Mouse (Mus musculus) urinary bladder, postnatal 14 days (tissue): ENCODE data around the gene Ets1.

Source experiments
- DNase-seq: peaks from one replicate; pipeline ENCODE4 v3.0.0; 2021; ENCODE audit warnings: low spot score

The Ets1 gene

DNA sequence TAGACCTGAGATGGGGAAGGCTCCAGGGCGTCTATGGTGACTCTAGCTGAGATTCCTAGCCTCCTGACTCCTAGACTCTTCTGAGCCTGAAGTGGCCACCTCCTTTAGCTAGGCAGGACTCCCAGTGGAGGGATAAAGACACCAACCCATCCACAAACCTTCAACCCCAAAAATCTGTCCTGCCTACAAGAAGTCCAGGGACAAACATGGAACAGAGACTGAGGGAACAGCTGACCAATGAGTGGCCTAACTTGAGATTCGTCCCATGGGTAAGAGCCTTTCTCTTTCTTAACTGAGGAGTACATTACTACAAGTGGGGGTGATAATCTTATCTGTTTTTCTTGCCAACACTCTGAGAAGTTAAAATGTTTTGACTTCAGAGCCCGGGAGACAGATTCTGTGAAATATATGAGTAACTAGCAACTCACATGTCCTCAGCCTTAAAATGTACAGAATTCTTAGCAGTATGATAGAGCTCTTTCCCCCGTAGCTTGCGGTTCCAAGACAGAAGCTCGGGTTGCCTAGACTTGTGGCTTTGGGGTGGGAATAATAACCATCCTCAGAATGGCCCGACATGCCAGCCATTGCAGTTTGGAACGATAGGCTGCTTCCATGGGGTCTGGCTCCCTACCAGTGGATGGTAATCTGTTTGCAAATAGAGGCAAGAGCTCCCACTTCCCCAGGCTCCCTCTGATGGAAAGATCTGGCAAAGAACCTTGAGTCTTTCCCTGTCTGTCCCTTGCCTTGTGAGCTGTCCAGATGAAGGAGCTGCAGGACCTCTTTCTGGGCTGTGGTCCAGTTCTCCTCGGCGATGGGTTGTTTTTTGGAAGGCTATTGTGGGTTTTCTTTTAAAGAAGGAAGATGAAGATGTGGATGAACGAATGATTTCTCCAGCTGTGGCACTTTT is 30.8 kb downstream of the Ets1 start:
- DNase-seq: no peak

GRCm38 (mm10) chr9:32667518-32667908 is 31.5 kb downstream of the Ets1 start:
- no peak for DNase-seq

DNA sequence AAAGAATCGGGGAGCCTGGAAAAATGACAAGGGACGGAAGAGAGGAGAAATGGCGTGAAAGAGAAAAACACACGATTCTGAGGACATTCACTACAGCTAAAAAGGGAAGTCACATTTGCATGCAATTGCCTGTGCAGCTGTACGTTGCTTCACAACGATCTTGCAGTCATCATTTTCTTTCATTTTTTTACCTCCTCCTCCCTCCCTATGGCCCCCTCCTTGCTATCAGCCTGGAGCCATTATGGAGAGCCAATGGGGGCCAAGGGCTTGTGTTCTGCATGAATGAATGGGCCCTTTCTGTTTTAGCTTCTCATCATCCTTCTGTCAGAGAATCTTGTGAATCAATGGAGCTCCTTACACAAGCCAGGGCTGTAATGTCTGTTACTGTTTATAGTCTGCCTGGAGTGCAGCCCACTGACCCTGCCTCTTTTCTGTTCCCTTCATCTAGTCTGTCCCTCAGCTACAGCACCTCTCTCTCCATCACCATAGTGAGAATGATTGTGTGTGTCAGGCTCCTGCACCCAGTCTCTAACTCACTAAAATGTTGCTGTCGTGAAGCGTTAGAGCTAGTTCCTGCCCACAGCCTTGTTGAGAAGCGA is 32.2 kb downstream of the Ets1 start:
- no peak for DNase-seq

GRCm38 (mm10) chr9:32669397-32669796 is 33.4 kb downstream of the Ets1 start:
- DNase-seq: no peak

- DNase-seq: peak; percentile 61
Measured at GRCm38 (mm10) chr9:32671970-32672859, 36.2 kb downstream of the Ets1 start.

GRCm38 (mm10) chr9:32673923-32674322 is 37.9 kb downstream of the Ets1 start:
- no peak for DNase-seq

DNA sequence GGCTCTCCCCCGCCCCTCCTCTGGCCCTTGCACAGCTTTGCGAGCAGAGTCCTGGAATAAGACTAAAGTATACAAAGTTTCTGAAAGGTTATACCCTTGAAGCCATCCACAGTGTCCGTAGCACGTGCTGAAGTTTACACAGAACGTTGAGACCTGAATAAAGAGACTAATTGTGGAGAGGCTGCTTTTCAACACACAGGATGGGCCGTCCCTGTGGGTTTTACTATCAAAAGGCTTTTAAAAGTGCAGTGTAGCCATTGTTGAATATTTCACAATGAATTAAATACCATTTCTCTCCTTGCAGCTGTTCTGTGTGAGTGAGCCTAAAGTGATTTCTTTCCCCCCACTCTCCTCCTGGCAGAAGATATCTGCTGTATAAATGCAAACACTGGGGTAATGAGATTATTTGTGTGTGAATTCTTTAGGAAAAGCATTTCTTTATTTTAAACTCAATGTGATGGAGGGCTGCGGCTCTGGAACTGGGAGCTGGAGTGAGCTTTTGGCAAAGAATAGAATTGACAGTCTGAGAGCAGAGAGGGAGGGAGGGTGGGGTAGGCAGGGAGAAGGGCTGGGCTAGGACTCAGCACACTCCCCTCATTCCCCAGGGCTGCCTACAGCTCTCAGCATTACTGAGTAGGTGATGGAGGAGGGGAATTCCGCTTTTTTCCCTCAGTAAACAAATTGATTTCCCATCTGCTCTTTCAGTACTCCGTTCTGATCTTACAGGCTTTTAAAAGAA is 39.8 kb downstream of the Ets1 start:
- no peak for DNase-seq

- no peak for DNase-seq
Measured at GRCm38 (mm10) chr9:32676480-32676879, 40.5 kb downstream of the Ets1 start.

DNA sequence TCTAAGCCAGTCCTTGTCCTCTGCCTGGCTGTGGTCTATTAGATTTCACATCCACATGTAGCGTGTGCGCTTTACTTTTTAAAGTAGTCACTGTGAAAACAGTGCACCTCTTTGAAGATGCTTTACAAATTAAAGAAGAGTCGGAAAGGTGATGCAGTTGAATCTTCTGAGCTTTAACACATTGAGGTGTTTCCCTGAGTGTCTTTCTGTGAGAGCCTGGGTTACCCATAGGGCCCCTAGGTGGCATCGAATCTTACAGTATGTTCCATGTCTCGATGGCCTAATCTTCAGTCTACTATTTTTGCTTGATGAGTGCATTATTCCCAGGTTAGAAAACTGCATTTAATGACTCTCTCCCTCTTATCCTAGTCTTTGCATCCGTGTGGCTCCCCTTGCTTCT is 41.6 kb downstream of the Ets1 start:
- no peak for DNase-seq

DNA sequence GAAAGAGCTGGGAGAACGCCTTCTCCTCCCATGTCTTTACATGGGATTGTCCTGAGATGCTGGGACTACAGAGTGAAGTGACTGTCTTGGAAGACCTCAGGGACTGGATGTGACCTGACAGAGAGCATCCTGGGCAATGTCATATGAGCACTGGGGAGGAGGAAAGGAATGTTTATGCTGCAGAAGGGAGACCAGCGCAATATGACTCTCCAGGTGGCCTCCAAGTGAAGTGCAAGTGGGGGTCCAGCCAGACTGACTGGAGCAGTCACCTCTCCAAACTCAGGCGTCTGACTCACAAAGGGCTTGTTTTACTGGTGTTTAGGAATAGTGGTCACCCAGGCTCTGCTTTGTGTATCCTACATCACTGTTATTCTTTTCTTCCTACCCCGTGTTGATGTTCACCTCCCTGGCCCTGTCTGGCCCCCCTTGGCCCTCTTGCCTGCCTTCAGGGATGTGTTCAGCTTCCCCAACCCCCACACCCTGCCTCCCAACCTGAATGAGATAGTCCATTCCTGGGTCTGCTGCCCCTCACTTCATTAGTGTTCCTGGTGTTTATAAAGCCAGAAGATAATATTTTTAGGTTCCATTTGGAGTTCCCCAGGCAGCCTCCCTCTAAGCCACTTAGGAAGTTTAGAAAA is 42.2 kb downstream of the Ets1 start:
- DNase-seq: no peak

DNA sequence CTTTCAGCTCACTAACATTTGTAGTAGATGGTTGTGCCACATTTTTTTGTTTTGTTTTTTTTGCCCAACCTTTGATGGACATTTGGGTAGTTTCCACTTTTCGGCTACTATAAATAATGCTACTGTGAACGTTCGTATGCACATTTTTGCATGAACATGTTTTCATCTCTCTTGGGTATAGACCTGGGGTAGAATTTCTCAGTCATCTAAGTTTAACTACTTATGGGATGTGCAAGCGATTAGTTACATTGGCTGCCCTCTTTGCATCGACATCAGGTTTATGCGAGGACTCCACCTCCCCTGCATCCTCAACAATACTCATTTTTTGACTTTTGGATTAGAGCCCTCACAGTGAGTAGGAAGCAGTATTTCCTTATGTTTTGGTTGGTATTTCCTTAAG is 43.5 kb downstream of the Ets1 start:
- no peak for DNase-seq

- no peak for DNase-seq
Measured at GRCm38 (mm10) chr9:32680201-32680600, 44.2 kb downstream of the Ets1 start.

GRCm38 (mm10) chr9:32685793-32686558 is 50.0 kb downstream of the Ets1 start:
- no peak for DNase-seq

GRCm38 (mm10) chr9:32688351-32688750 is 52.3 kb downstream of the Ets1 start:
- no peak for DNase-seq

- DNase-seq: no peak
Measured at GRCm38 (mm10) chr9:32691151-32691925, 55.3 kb downstream of the Ets1 start.

DNA sequence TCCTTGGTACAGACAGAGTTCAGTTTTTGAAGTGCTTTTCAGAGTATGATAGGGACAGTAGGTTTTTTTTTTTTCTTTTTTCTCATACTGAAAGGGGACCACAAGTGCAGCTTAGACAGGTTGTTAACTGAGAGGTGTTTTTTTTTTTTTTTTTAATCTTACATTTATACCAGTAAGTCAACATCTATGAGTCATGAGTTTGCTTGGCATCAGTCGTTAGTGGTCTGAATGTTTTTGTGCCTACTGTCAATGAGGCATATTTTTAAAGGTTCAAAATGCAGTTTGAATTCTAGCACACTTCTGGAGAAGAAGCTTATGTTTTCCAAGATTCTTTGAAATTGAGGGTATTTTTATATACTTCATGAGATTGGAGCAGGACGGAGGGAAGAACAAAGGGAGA is 56.9 kb downstream of the Ets1 start:
- DNase-seq: no peak

- no peak for DNase-seq
Measured at GRCm38 (mm10) chr9:32693411-32693810, 57.4 kb downstream of the Ets1 start.

- no peak for DNase-seq
Measured at GRCm38 (mm10) chr9:32694111-32694824, 58.2 kb downstream of the Ets1 start.

DNA sequence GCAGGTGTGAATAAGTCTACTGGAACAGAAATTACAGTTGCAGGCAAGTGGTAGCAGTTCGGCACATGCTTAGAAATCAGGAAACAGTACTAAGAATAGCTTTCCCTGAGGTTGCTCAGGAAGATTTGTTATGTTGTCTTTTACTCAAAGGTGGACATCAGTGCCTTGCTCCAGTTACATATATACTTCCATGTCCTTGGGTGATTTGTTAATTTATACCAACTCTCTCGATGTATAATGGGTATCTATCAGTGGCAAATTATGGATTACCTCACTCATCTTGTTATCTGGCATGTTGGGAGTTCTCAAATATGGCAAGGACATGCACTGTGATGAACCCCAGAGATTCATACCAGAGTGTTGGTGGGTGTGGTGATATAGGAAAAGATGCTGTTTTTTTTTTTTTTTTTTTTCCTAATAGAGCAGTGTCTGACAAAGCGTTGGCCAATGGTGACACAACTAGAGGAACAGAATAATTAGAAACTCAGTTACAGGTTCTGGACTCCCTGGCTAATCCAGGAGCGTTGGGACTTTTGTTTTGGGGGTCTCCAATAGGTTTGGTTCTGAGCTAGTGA is 59.0 kb downstream of the Ets1 start:
- DNase-seq: no peak
